Mouse (Mus musculus): ENCODE measurements at regions not wholly inside any gene's neighbourhood (a gene's known extent, or its start where the extent isn't known, plus 50 kb on each side); places are given as distances from the start of the nearest gene placed in this dataset.
A peak's percentile ranks its signal among the peaks of the same experiment; 100 is the strongest.
"Not testable (repeated sequence)": the region's sequence is repeated elsewhere in the genome, so short reads cannot be mapped to it uniquely, and the experiment has no call there.

GRCm38 (mm10) chr1:95448962-95449558, 135.6 kb downstream of the Fam174a start:
- TF ChIP-seq POLR2A (IDR thresholded peaks at IDR 0.05; ENCODE audit: extremely low read depth, insufficient read depth, low read length) = no peak
- TF ChIP-seq CTCF (IDR thresholded peaks at IDR 0.05; ENCODE audit: low read depth, low read length) = no peak
- 83% methylated on average over 7 of the region's 7 CpGs for WGBS

GRCm38 (mm10) chr1:95450920-95451332, 137.5 kb downstream of the Fam174a start:
- no peak for TF ChIP-seq POLR2A (IDR thresholded peaks at IDR 0.05; ENCODE audit: extremely low read depth, insufficient read depth, low read length)
- TF ChIP-seq CTCF (IDR thresholded peaks at IDR 0.05; ENCODE audit: low read depth, low read length) = no peak
- Histone ChIP-seq H3K9ac (ENCODE audit: low read depth, low read length) (no peak overlapping the region), H3K4me1 (ENCODE audit: control insufficient read depth, insufficient read depth, low read length) (no peaks in the 10 kb centered on the region), H3K79me2 (ENCODE audit: control insufficient read depth, insufficient read depth, low read length) (no peaks in the 10 kb centered on the region), H3K36me3 (ENCODE audit: control insufficient read depth, insufficient read depth, low read length) (no peaks in the 10 kb centered on the region), H3K27ac (replicated peaks; ENCODE audit: insufficient read depth, low read depth, low read length) (no peak overlapping the region), H3K4me3 (ENCODE audit: insufficient read depth, low read depth, low read length) (no peak overlapping the region), H3K27me3 (ENCODE audit: control insufficient read depth, insufficient read depth, low read length) (no peaks in the 10 kb centered on the region)
- peak; percentile 49 for DNase-seq (ENCODE audit: extremely low read depth, low read depth, low spot score)
- WGBS = 69% methylated on average over 4 of the region's 4 CpGs

More at GRCm38 (mm10) chr1:95448962-95449558, 135.6 kb downstream of the Fam174a start:
- no peak overlapping the region for H3K9ac ChIP-seq (ENCODE audit: low read depth, low read length)
- H3K79me2 ChIP-seq (ENCODE audit: control insufficient read depth, insufficient read depth, low read length) = no peaks in the 10 kb centered on the region
- H3K4me3 ChIP-seq (ENCODE audit: insufficient read depth, low read depth, low read length) = no peak overlapping the region
- H3K27ac ChIP-seq (replicated peaks; ENCODE audit: insufficient read depth, low read depth, low read length) = no peak overlapping the region
- H3K27me3 ChIP-seq (ENCODE audit: control insufficient read depth, insufficient read depth, low read length) = no peaks in the 10 kb centered on the region
- DNase-seq (ENCODE audit: extremely low read depth, low read depth, low spot score) = peak; percentile 5
- H3K4me1 ChIP-seq (ENCODE audit: control insufficient read depth, insufficient read depth, low read length) = no peaks in the 10 kb centered on the region
- no peaks in the 10 kb centered on the region for H3K36me3 ChIP-seq (ENCODE audit: control insufficient read depth, insufficient read depth, low read length)

GRCm38 (mm10) chr1:95451755-95452154, 138.3 kb downstream of the Fam174a start:
- WGBS = 77% methylated on average over 6 of the region's 6 CpGs
- H3K27me3 ChIP-seq (ENCODE audit: control insufficient read depth, insufficient read depth, low read length); H3K36me3 ChIP-seq (ENCODE audit: control insufficient read depth, insufficient read depth, low read length); H3K79me2 ChIP-seq (ENCODE audit: control insufficient read depth, insufficient read depth, low read length); H3K9ac ChIP-seq (ENCODE audit: low read depth, low read length); H3K4me1 ChIP-seq (ENCODE audit: control insufficient read depth, insufficient read depth, low read length); H3K4me3 ChIP-seq (ENCODE audit: insufficient read depth, low read depth, low read length); H3K27ac ChIP-seq (replicated peaks; ENCODE audit: insufficient read depth, low read depth, low read length): not testable (repeated sequence)
- peak; percentile 52 for DNase-seq (ENCODE audit: extremely low read depth, low read depth, low spot score)

- H3K36me3 ChIP-seq (ENCODE audit: control insufficient read depth, insufficient read depth, low read length) = no peaks in the 10 kb centered on the region
These were observed 140.8 kb downstream of the Fam174a start for GRCm38 (mm10) chr1:95454246-95454645.

GRCm38 (mm10) chr1:95459355-95459754, 145.9 kb downstream of the Fam174a start:
- Histone ChIP-seq H3K9ac (ENCODE audit: low read depth, low read length) (no peak overlapping the region), H3K79me2 (ENCODE audit: control insufficient read depth, insufficient read depth, low read length) (no peaks in the 10 kb centered on the region), H3K27ac (replicated peaks; ENCODE audit: insufficient read depth, low read depth, low read length) (no peak overlapping the region), H3K4me1 (ENCODE audit: control insufficient read depth, insufficient read depth, low read length) (no peaks in the 10 kb centered on the region), H3K36me3 (ENCODE audit: control insufficient read depth, insufficient read depth, low read length) (no peaks in the 10 kb centered on the region), H3K4me3 (ENCODE audit: insufficient read depth, low read depth, low read length) (no peak overlapping the region), H3K27me3 (ENCODE audit: control insufficient read depth, insufficient read depth, low read length) (no peaks in the 10 kb centered on the region)
- 85% methylated on average over 1 of the region's 1 CpGs for WGBS
- no peak for DNase-seq (ENCODE audit: extremely low read depth, low read depth, low spot score)
- TF ChIP-seq POLR2A (IDR thresholded peaks at IDR 0.05; ENCODE audit: extremely low read depth, insufficient read depth, low read length) = no peak
- no peak for TF ChIP-seq CTCF (IDR thresholded peaks at IDR 0.05; ENCODE audit: low read depth, low read length)

More at GRCm38 (mm10) chr1:95454246-95454645, 140.8 kb downstream of the Fam174a start:
- WGBS = 72% methylated on average over 2 of the region's 2 CpGs
- H3K4me3 ChIP-seq (ENCODE audit: insufficient read depth, low read depth, low read length) = no peak overlapping the region
- H3K27ac ChIP-seq (replicated peaks; ENCODE audit: insufficient read depth, low read depth, low read length) = no peak overlapping the region
- no peak overlapping the region for H3K9ac ChIP-seq (ENCODE audit: low read depth, low read length)
- H3K4me1 ChIP-seq (ENCODE audit: control insufficient read depth, insufficient read depth, low read length) = no peaks in the 10 kb centered on the region
- DNase-seq (ENCODE audit: extremely low read depth, low read depth, low spot score) = no peak
- no peaks in the 10 kb centered on the region for H3K79me2 ChIP-seq (ENCODE audit: control insufficient read depth, insufficient read depth, low read length)
- no peaks in the 10 kb centered on the region for H3K27me3 ChIP-seq (ENCODE audit: control insufficient read depth, insufficient read depth, low read length)
- no peak for TF ChIP-seq CTCF (IDR thresholded peaks at IDR 0.05; ENCODE audit: low read depth, low read length)
- no peak for TF ChIP-seq POLR2A (IDR thresholded peaks at IDR 0.05; ENCODE audit: extremely low read depth, insufficient read depth, low read length)

- WGBS = 39% methylated on average over 2 of the region's 2 CpGs
- TF ChIP-seq CTCF (IDR thresholded peaks at IDR 0.05; ENCODE audit: low read depth, low read length) (no peak), POLR2A (IDR thresholded peaks at IDR 0.05; ENCODE audit: extremely low read depth, insufficient read depth, low read length) (no peak)
- DNase-seq (ENCODE audit: extremely low read depth, low read depth, low spot score) = no peak
These were observed 154.7 kb downstream of the Fam174a start for GRCm38 (mm10) chr1:95468095-95468494.

More at GRCm38 (mm10) chr1:95468095-95468494, 154.7 kb downstream of the Fam174a start:
- Histone ChIP-seq H3K27ac (replicated peaks; ENCODE audit: insufficient read depth, low read depth, low read length) (no peak overlapping the region), H3K4me3 (ENCODE audit: insufficient read depth, low read depth, low read length) (no peak overlapping the region), H3K36me3 (ENCODE audit: control insufficient read depth, insufficient read depth, low read length) (no peaks in the 10 kb centered on the region), H3K79me2 (ENCODE audit: control insufficient read depth, insufficient read depth, low read length) (no peaks in the 10 kb centered on the region), H3K9ac (ENCODE audit: low read depth, low read length) (no peak overlapping the region), H3K27me3 (ENCODE audit: control insufficient read depth, insufficient read depth, low read length) (no peaks in the 10 kb centered on the region), H3K4me1 (ENCODE audit: control insufficient read depth, insufficient read depth, low read length) (no peaks in the 10 kb centered on the region)
